Mouse (Mus musculus) inflammation-experienced regulatory T-cells, adult 6 months (primary cell): ENCODE results near the gene Pcp4. TPM values are rescaled to one million over a fixed set of nuclear protein-coding genes. Genes with fewer than 3 reads are reported as not detected.

ENCODE experiments used
- ATAC-seq: one replicate; pipeline ENCODE4 v1.8.0; 2017
- polyA plus RNA-seq, 3 experiments: library from polyadenylated mRNA; unstranded; fragments of 100-300 nt; shearing (Covaris generic); gene quantifications; one replicate each; pipeline ENCODE4 v1.2.1; 2017

Gene Pcp4
- polyA plus RNA-seq, 3 experiments from 2014 or later: not detected

- no peak for ATAC-seq
Observed at GRCm38 (mm10) chr16:96491530-96491929, 24.1 kb downstream of the Pcp4 start.

GRCm38 (mm10) chr16:96494079-96494478, 26.7 kb downstream of the Pcp4 start:
- no peak for ATAC-seq

DNA sequence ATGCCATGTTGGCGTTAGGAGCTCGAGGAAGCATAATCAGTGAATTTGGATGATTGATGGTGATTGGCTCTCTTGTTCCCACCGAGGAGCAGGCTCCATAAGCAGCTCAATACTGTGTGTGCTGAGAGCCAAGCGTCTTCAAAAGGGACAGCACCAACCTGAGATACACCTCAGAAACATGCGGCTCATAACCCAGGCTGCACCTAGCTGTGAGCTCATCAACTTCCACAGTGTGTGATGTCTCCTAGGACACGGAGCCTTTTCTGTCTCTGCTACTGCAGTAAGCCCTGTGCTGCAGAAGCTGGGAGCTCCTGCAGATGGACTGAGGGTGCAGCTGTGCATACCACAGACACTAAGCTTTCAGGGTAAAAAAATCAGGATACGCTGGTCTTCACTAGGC, 31.5 kb downstream of the Pcp4 start:
- ATAC-seq: no peak

- ATAC-seq: no peak
Observed at GRCm38 (mm10) chr16:96501241-96501640, 33.8 kb downstream of the Pcp4 start.

DNA sequence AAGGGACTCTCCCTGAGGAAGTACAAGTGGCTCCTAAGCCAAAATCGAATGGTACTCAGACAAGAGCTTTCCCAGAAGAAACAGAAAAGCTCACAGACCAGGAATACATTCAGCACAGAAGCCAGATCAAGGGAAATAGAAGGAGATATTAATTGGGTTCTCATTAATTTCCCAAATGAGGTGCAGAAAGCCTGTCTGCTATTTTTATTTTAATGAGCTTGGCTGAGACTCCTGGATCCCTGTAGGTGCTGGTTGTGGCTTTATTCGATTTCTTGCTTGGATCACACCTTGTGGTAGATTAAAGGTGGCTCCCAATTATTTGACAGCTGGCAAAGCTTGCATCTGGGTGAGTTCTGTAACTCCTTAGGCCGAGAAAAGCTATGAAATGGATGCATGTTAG, 35.2 kb downstream of the Pcp4 start:
- ATAC-seq: no peak

DNA sequence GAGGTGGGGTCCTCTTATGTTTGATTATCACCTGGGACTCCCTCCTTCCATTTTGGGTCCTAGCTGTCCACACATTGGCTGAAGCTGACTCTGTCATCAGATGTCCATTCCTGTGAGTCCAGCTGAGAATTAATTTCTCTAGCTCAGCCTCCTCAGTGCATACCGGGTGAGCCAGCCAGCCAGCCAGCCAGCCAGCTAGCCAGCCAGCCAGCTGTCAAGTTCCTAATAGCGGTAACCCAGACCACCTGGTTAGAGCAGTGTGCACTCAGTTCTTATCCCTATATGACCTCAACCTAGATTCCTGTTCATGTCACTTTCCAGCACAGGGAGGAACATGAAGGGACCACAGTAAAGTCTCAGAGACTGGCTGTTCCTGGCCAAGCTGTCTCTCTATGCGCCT, 47.1 kb downstream of the Pcp4 start:
- no peak for ATAC-seq

- ATAC-seq: no peak
Observed at GRCm38 (mm10) chr16:96527476-96527875, 60.1 kb downstream of the Pcp4 start.

GRCm38 (mm10) chr16:96528471-96528870, 61.1 kb downstream of the Pcp4 start:
- ATAC-seq: no peak

GRCm38 (mm10) chr16:96529896-96530568, 62.6 kb downstream of the Pcp4 start:
- ATAC-seq: no peak

- no peak for ATAC-seq
Observed at GRCm38 (mm10) chr16:96530569-96530898, 63.1 kb downstream of the Pcp4 start.

DNA sequence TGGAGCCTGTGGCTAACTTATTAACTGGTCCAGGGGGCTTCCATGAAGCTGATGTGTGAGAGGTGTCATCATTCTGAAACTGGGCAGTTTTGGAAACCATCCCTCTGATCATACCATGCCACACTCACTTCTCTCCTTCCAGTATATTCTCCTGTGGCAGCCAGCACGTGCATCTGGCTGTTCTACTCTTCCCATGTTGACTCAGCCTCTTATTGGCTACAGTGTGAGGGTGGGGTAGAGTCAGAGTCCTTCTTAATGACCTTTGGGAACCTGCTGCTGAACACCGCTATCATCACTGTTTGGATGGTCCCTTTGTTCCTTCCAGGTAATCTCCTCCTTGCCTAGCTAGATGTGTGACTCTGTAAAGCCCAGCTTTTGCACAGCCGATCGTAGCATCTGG, 63.6 kb downstream of the Pcp4 start:
- no peak for ATAC-seq

- no peak for ATAC-seq
Observed at GRCm38 (mm10) chr16:96533710-96534109, 66.3 kb downstream of the Pcp4 start.

- ATAC-seq: no peak
Observed at GRCm38 (mm10) chr16:96535271-96535670, 67.9 kb downstream of the Pcp4 start.

- no peak for ATAC-seq
Observed at GRCm38 (mm10) chr16:96536426-96536825, 69.0 kb downstream of the Pcp4 start.

GRCm38 (mm10) chr16:96539091-96539490, 71.7 kb downstream of the Pcp4 start:
- ATAC-seq: no peak

GRCm38 (mm10) chr16:96541056-96541455, 73.7 kb downstream of the Pcp4 start:
- ATAC-seq: no peak

GRCm38 (mm10) chr16:96552680-96553079, 85.3 kb downstream of the Pcp4 start:
- ATAC-seq: no peak

- ATAC-seq: no peak
Observed at GRCm38 (mm10) chr16:96555412-96555811, 88.0 kb downstream of the Pcp4 start.

DNA sequence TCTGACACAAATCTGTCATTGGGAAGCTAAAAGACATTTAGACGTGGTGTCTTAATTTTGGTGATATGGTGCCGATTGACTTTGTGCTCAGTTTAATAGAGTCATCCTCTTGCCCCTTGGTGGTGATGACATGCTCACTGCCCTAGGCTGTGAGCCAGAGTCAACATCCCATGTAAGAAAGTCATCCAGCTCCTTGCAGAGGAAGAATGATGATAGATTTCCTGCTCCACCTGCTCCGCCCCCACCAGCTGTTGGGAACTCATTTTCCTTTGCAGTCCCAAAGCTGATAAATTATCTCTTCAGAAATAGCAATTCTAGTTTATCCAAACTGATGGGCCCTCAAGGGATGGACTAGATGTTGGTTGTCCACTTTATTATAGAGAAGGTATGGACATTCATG, 89.2 kb downstream of the Pcp4 start:
- no peak for ATAC-seq

GRCm38 (mm10) chr16:96558341-96558740, 90.9 kb downstream of the Pcp4 start:
- no peak for ATAC-seq

DNA sequence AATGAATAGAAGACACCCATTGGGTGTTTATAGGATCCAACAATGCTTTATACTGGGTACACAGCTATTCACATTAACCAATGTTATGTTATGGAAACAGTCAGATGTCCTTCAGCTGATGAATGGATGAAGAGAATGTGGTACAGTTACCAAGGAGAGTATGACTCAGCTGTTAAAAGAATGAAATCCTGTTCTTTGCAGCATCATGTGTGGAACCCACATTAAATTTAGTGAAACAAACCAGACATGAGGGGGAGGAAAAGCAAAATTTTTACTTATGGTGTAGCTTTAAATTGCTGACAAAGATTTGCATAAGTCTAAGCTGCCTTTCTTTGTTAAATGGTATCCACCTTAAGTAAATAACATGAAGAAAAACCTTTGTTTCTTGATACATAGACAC, 92.4 kb downstream of the Pcp4 start:
- no peak for ATAC-seq

- ATAC-seq: no peak
Observed at GRCm38 (mm10) chr16:96563350-96564257, 96.2 kb downstream of the Pcp4 start.

DNA sequence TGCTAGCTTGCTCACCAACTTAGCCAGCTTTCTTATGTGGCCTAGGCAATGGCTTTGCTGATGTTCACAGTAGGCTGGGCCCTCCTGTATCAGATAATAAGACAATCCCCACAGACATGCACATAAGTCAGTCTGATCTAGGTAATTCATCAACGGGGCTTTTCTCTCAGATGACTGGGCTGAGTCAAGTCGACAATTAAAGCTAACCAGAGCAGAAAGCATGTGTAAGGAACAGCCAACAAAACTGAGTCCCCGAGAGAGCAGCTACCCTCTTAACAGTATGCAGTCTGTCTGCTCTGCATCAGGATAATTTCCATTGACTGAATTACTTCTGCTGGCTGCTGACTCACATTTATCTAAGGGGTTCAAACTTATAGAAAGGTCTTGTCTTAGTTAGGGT, 100.0 kb downstream of the Pcp4 start:
- ATAC-seq: no peak
